Mouse (Mus musculus): ENCODE results near the gene Ranbp6.

Ranbp6 gene

DNA sequence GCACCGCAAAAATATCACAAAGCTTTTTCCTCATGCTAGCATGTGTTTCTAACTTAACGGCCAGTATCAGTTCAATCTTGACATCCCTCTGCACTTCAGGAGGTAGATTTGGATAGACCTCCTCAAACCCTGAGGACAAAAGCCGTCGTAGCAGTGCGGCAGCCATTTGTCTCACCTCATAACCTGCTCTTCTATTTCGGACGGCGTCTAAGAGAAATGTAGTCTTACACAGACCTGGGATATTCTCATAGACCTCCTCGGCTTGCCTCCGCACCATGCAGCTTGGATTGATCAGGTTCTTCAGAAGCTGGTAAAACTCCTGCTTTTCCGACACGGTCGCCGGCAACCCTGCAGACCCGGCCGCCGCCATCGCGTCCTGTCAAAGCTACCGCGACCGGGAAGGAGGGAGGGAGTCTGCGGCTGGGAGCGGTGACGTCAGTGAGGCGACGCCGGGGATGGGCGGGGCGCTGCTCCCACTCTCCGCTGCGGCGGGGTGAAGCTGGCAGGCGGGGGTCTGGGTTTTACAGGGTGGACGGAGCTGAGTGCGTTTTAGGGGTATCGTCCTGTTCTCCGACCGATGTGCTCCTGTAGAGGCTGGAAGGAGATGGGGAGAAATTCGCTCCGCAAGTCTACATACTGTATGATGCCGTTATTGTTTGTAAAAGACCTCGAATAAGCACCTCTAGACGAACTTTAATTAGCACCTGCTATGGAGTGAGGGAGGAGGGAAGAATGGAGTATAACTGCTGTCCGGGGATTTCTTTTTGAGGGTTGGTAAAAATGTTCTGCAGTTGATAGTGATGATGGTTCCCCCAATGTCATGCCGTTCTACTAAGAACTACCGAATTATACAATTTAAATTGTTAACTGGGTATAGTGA, at the start of gene Ranbp6:
Gene Ranbp6, minus strand, starts transcription at position 394 of the 880 bp plus-strand sequence.
- DNase-seq, result peak; percentile 92 to 96

DNA sequence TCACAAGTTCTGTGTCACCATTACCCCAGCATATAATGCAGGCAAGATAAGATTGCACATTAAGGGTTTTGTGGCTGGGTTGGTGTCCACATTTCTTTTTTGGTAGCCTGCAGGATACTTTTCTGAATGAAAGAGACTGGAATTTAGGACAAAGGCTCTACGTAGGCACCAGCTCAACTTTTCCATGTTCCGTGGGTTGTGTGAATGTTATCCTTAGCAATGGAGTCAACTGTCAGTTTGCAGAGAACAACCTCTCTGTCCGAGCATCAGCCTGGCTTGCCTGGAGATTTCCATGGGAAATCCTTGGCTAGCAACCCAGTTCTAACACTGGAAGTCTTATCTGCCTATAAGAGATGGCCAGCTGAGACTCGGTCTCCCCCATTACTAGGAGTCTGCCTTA, 48.0 kb upstream of the Ranbp6 start:
- no peak for DNase-seq

- no peak for DNase-seq
Measured at GRCm38 (mm10) chr19:29857267-29857666, 44.5 kb upstream of the Ranbp6 start.

GRCm38 (mm10) chr19:29853711-29854110, 40.9 kb upstream of the Ranbp6 start:
- DNase-seq, result no peak

DNA sequence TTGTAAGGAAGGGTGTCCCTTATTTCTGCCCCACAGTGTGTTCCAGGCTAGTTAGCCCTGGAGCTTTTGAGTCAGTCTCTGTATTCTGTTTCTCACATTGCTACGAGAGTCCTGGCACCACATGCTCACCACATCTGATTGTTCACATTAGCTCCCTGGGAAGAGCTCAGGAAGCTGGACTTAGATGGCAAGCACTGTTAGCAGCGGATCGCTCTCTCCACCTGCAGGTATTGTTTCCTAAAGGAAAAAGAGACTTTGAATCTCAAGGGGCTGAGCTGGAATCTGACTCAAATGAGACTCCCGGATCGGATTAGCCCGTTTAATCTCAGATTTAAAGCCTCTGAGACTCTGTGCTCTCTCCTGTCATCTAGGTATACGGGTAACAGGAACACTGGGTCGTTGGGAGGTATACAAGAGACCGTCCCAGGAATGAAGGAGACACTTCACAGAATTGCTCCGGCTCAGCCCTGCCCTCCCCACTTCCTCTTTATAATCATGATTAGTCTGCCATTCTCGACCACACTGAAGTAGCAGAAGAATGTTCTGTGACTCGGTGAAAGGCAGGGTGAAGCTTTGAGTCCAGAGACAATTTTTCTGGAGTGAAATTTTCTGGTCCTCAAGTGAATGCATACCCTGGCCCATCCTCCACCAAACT, 38.4 kb upstream of the Ranbp6 start:
- no peak for DNase-seq

- no peak for DNase-seq
Measured at GRCm38 (mm10) chr19:29849924-29850551, 37.3 kb upstream of the Ranbp6 start.

DNA sequence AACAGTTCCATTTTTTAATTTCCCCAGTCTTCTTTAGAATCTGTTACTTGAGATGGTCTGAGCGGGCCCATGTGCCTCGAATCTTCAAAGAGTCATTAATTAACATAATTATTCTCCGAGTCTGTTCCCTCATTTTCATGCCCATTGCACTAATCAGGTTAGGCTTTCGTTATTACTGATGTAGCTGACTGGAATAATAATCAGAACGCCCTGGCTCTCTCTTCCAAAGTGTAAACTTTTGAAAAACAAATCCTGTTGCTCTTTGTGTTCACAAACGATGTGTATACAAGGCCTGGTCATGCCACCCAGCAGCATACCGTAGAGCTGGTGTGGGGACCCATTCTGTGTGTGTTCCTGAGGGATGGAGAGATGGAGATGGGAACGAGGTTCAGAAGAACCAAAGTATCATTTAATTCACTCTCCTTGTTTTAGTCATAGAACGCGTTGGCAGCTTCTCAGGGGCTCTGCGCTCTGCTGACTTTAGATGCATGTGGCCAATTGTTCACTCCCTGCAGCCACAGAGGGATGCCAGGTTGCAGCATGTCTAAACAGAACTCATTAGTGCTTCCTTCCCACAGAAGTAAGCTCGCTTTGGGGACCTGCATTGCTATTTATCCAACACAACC, 31.4 kb upstream of the Ranbp6 start:
- no peak for DNase-seq

GRCm38 (mm10) chr19:29843641-29844035, 30.9 kb upstream of the Ranbp6 start:
- no peak for DNase-seq

DNA sequence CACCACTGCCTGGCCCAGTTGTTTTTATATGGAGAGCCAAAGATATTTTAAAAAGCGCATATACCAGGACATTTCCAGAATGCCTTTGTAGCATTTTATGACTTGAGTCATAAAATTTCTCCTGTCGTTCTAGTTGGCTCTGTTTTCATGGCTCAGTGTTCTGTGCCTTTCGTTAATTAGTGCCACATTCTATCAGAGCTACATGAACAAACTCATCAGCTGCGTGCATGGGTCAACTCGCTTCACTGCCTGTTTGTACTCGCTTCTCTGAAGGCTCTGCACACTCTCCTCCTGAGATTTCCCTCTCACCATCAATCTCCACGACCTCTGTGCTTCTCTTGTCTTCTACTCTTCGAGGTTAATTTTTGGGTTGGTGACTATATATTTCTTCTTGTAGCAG, 30.2 kb upstream of the Ranbp6 start:
- DNase-seq, result peak; percentile 10 to 30

DNA sequence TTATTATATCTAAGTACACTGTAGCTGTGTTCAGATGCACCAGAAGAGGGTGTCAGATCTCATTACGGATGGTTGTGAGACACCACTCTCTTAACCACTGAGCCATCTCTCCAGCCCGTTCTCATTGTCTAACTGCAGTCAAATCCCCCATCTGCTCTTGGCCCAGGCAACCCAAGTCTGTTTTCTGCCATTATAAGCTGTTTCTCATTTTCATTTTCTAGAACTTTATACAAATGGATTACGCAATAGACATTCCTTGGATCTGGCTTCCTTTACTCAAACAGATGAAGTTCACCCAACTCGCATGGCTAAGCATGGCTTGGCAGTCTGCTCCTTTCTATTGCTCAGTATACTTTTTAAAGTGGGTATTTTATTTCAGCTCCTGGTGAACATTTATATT, 27.9 kb upstream of the Ranbp6 start:
- DNase-seq, result peak in 1 of 2 experiments; percentile 27

DNA sequence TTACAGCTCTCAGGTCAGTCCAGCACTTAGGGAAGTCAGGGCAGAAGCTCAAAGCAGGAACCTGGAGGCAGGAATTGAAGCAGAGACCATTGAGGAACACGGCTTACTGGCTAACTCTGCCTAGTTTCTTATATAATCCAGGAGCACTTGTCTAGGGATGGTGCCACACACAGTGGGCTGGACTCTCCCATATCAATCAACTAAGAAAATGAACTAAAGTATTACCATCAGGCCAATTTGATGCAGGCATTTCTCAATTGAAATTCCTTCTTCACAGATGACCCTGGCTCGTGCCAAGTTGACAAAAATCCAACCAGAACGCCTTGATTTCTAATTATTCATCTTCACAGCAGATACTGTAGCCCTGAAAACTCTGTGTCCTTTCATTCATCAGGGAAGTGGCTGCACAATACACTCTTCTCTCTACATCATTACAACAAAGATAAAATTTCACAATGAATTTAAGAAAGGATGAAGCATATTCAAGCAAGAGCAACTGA, 25.9 kb upstream of the Ranbp6 start:
- no peak for DNase-seq

- no peak for DNase-seq
Measured at GRCm38 (mm10) chr19:29838171-29838570, 25.4 kb upstream of the Ranbp6 start.

DNA sequence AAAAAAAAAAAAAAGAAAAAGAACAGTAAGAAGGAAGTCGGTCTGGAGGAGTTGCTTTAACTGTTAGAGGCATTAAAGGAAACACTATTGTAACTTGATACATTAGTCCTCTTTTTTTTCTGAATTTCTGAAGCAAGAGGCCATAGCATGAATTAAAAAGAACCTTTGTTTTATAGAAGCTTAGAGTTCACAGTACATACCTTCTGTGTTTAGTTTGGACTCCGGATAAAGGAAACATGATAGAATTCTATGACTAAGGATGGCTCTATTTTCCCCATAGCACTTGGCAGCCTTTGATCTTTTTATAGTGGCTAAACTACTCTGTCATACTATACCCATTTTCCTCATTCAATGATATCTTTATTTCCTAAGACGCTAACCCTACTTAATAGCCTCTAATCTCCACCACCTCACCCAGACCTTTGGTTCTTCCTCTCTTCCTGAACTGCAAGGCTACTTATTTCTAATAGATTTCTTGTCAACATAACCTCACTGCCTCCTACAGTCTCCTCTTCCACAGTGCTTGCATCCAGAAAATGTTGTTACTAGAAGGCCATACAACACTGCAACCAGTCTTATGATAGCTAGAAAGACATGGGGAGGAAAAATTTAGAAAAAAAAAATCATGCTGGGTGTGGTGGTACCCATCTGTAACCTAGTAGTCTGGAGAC, 22.7 kb upstream of the Ranbp6 start:
- DNase-seq, result no peak

DNA sequence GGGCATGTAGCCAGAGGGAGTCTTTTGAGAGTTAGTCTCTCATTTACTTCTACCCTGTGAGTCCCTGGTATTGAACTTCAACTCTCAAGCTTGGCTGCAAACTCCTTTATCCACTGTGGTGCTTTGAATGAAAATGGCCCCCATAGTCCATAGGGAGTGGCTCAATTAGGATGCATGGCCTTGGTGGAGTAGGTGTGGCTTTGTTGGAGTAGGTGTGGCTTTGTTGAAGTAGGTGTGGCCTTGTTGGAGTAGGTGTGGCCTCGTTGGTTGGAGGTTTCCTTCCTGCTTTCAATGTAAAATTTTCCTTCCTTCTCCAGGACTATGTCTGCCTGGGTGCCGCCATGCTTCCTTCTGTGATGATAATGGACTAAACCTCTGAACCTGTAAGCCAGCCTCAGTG, 18.1 kb upstream of the Ranbp6 start:
- DNase-seq, result no peak

GRCm38 (mm10) chr19:29828558-29828957, 15.8 kb upstream of the Ranbp6 start:
- DNase-seq, result no peak

GRCm38 (mm10) chr19:29826686-29827085, 13.9 kb upstream of the Ranbp6 start:
- peak; percentile 35 to 64 for DNase-seq

DNA sequence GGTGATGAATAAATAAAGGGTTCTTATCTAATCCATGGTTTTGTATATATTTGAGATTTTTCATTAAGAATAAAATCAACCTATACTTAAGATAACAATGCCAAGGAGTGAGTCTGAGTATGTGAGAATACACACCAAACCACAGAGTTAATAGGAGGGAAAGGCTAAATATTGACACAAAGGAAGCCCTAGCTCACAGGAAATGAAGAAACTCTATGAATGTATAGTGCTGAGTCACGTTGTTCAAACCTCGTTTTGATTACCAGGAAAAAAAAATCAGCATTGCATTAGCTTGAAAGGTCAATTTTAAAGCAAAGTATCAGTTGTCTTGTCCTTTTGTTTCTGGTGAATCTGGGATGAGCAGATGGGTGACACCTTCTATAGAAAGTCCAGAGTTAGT, 12.2 kb upstream of the Ranbp6 start:
- DNase-seq, result no peak

- DNase-seq, result peak; percentile 77 to 85
Measured at GRCm38 (mm10) chr19:29824034-29824700, 11.4 kb upstream of the Ranbp6 start.

- DNase-seq, result peak; percentile 33 to 55
Measured at GRCm38 (mm10) chr19:29823456-29824010, 10.8 kb upstream of the Ranbp6 start.

DNA sequence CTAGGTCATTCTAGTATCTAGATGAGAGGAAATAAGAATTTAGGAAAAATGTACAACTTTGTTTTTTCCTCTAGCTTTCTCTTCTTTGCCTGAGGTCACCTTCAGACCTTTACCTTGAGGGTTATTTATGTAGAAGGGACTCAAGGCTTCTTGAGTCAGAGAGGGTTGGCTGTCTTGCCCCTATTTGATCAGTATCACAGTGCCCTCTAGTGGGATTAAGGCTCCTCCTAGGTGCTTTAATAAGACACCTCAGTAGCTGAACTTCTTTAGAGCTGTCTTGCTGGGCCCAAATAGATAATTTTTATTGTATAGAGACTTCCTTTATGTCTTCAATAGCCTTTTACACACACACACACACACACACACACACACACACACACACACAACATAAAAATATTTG, 8.2 kb upstream of the Ranbp6 start:
- peak; percentile 53 to 76 for DNase-seq

DNA sequence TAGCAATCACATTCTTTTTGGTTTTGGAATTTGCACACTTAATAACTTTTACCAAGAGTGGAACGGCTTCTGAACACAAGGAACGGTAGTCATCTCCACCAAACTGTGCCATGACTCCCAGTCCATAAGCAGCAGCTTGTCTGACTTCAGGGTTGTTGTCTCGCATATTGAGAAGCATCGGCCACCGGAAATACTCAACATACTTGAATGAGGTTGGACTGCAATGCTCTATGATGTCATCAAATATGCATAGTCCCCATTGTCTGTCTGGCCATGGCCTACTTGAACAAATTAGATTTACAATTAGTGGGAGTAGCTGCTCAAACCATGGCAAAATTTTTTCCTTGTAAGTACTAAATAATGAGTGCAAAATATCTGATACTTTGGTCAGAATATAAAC, 2.8 kb downstream of the Ranbp6 start:
- DNase-seq, result no peak

Measured in kidney, postnatal 36 days (tissue).